In the genomic region with DNA sequence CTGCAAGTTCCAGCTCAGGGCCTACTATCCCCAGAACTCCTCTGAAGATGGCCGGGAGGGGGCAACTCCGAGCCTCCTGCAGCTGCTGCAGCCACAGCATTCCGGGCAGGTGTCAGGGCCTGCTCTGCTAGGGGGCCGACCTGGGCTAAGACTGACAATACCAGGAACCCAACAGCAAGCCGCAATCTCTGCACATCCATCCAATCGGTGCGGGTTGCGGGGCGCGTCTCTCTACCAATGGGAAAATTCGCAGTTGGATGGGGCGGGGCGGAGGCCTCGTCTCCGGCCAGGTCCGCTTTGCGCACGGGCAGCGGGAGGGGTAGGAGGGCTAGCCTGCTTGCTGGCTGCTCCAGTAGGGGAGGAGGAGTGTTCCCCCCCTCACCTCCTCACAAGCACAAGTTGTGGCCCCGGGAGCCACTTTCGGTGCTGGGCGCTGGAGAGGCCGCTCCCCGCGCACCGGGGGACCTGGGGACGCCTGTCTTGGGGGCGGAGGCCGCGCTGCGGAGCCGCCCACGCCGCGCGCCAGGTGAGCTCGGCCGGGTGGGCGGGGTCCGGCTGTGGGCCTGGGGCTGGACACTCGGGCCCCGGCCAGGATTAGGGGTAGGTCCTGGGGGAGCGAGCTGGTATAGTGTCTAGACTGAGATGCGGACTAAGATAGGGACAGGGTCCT, we compare ENCODE assay signal across 8 mouse cellular contexts. TPM values are rescaled to one million over a fixed set of nuclear protein-coding genes. Genes with fewer than 3 reads are reported as not detected.
DNase-seq lines count a peak whose midpoint lies in the region; TF ChIP-seq lines count a peak whose summit lies in the region.

A gene (minus strand): TSS at position 173 of the 670 bp plus-strand sequence.
A gene (plus strand): TSS at position 252 of the 670 bp plus-strand sequence.

- H3K4me1 ChIP-seq in cortical plate, adult 2 months (ENCODE audit: control insufficient read depth, insufficient read depth, low read length), result peaks cover 2% of the 10 kb centered on the region; the same call in 1 of the 2 replicates
- peaks cover 69% of the 10 kb centered on the region for H3K4me1 ChIP-seq in megakaryocyte, embryonic 14.5 days

- H3K9me3 ChIP-seq in megakaryocyte, embryonic 14.5 days, result no peaks in the 10 kb centered on the region

- no peak within 1 kb of the TSS for H3K27ac ChIP-seq in cortical plate, adult 2 months (ENCODE audit: insufficient read depth, low read length)

- TF ChIP-seq CTCF in cortical plate, adult 2 months (IDR thresholded peaks at IDR 0.05; ENCODE audit: extremely low read depth, insufficient read depth, low read length), result no peak

- H3K36me3 ChIP-seq in megakaryocyte, embryonic 14.5 days (replicated peaks; ENCODE audit: low read length), result no peaks in the 10 kb centered on the region

- H3K27me3 ChIP-seq in megakaryocyte, embryonic 14.5 days (replicated peaks), result peaks cover 68% of the 10 kb centered on the region

- H3K4me3 ChIP-seq in cortical plate, adult 2 months (ENCODE audit: insufficient read depth, low read length), result peak within 1 kb of the TSS; percentile 50
- peak within 1 kb of the TSS; percentile 89 for H3K4me3 ChIP-seq in megakaryocyte, embryonic 14.5 days (replicated peaks)

- DNase-seq in WW6 (ENCODE audit: low read depth, low spot score), result peak; percentile 89
- peak; percentile 87 for DNase-seq in gastrocnemius, postnatal 10 days
- DNase-seq in hindlimb bud, embryonic 11.5 days (ENCODE audit: extremely low spot score, low read depth, low spot score), result peak; percentile 49
- DNase-seq in left cerebral cortex, adult 8-10 months (ENCODE audit: low spot score in 2 of 2), result peak; percentile 86 to 96
- peak; percentile 96 to 97 for DNase-seq in right cerebral cortex, adult 2 months (ENCODE audit: low spot score in 2 of 2)
- DNase-seq in urinary bladder, postnatal 14 days (ENCODE audit: low spot score), result peak; percentile 94

- TF ChIP-seq POLR2A in cortical plate, adult 2 months (IDR thresholded peaks at IDR 0.05; ENCODE audit: extremely low read depth, insufficient read depth, low read length), result peak; percentile 84; the same call in 1 of the 2 replicates

RNA-seq across cellular contexts. Expression of the first gene that starts in this region (rescaled TPM):
- polyA plus RNA-seq in cortical plate, adult 2 months (2012; rRNA removed), result 231 and 235 TPM in 2 replicates
- total RNA-seq in gastrocnemius, postnatal 10 days (2021), result 10 to 100 TPM; 11.9 to 12.6 TPM
- 100 to 1,000 TPM; 135 to 145 (median 142) TPM for total RNA-seq in left cerebral cortex, adult 8-10 months (2022)
- 17.3 and 33.0 TPM in 2 replicates for polyA plus RNA-seq in megakaryocyte, embryonic 14.5 days (2012; ENCODE audit: insufficient read depth, low replicate concordance)

RNA-seq across cellular contexts. Expression of the second gene that starts in this region (rescaled TPM):
- polyA plus RNA-seq in cortical plate, adult 2 months (2012; rRNA removed), result 30.6 and 35.9 TPM in 2 replicates
- 10 to 100 TPM; 16.4 to 27.9 TPM for total RNA-seq in gastrocnemius, postnatal 10 days (2021)
- 10 to 100 TPM; 34.2 to 42.1 (median 38.2) TPM for total RNA-seq in left cerebral cortex, adult 8-10 months (2022)
- polyA plus RNA-seq in megakaryocyte, embryonic 14.5 days (2012; ENCODE audit: insufficient read depth, low replicate concordance), result 2.6 TPM in 1 of 2 replicates, not detected in the other

Comparison
In these comparisons a context has a peak if more than half of its experiments do, and no peak if none do; other contexts are left out.
1. RNA of the first gene that starts in this region (total RNA-seq): 135 to 145 TPM in left cerebral cortex, adult 8-10 months; 11.9 to 12.6 TPM in gastrocnemius, postnatal 10 days; every median in the first group is over 10 times any median in the second.
2. Peak in every context shown above with its lines, with median percentiles within 50 percentile points of each other: DNase-seq.